In the genomic region with DNA sequence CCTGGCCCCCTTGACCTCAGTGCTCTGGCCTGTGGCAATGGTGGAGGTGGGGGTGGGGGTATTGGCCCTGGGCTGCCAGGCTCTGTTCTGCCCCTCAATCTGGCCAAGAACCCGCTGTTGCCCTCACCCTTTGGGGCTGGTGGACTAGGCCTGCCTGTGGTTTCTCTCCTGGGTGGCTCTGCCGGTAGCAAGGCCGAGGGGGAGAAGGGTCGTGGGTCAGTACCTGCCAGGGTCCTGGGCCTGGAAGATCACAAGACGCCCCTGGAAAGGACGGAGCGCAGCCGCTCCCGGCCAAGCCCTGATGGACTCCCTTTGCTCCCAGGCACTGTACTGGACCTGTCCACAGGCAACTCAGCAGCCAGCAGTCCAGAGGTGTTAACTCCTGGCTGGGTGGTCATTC, we compare ENCODE assay signal across 12 mouse cellular contexts.
"Had no signal": no experiment of that assay in that cellular context is flagged by ENCODE, and none has a peak within 500 bp of the region (broad histone marks: within the 10 kb centered on the region; RNA-seq: fewer than 3 reads in every experiment).

No protein-coding gene starts in this region.

- DNase-seq: kidney, adult 18-20 months; kidney, postnatal 14 days; lung, postnatal 36 days; retina, postnatal 1 day; right cerebral cortex, postnatal 4 days; spleen, adult 18-20 months; thymus, adult 2 months; thymus, postnatal 25 days had no signal

- H3K27ac ChIP-seq: left cerebral cortex, adult 2 months; limb, embryonic 15.5 days; liver, embryonic 12.5 days had no signal

- H3K4me1 ChIP-seq: liver, embryonic 12.5 days had no signal

- H3K9me3 ChIP-seq: limb, embryonic 15.5 days; liver, embryonic 12.5 days had no signal

- ATAC-seq: liver, embryonic 12.5 days; midbrain, embryonic 16.5 days had no signal

- H3K4me3 ChIP-seq: left cerebral cortex, adult 2 months; limb, embryonic 15.5 days; liver, embryonic 12.5 days had no signal

- H3K9ac ChIP-seq: limb, embryonic 15.5 days; liver, embryonic 12.5 days had no signal

- H3K27me3 ChIP-seq: limb, embryonic 15.5 days; liver, embryonic 12.5 days had no signal

- H3K4me2 ChIP-seq: limb, embryonic 15.5 days; liver, embryonic 12.5 days had no signal
